Mouse (Mus musculus) c-Kit-positive CD71-positive TER-119-negative erythroid progenitor cells, embryonic 14.5 days (primary cell): ENCODE data around the gene Fshb.

Experiments
- DNase-seq: peaks from one replicate; pipeline ENCODE4 v3.0.0-alpha.2; 2013; ENCODE audit warnings: low read depth

Fshb gene

GRCm38 (mm10) chr2:107059556-107059955 lies at the start of gene Fshb:
Fshb (minus strand) TSS chr2:107059656.
- no peak for DNase-seq

- no peak for DNase-seq
These were observed 24.8 kb upstream of the Fshb start for GRCm38 (mm10) chr2:107084256-107084655.

GRCm38 (mm10) chr2:107083071-107083885 lies 23.8 kb upstream of the Fshb start:
- DNase-seq: peak; percentile 11

GRCm38 (mm10) chr2:107063260-107063659 lies 3.8 kb upstream of the Fshb start:
- DNase-seq: no peak

GRCm38 (mm10) chr2:107045955-107046354 lies 13.5 kb downstream of the Fshb start:
- no peak for DNase-seq

- DNase-seq: no peak
These were observed 18.6 kb downstream of the Fshb start for GRCm38 (mm10) chr2:107040816-107041215.

- no peak for DNase-seq
These were observed 23.5 kb downstream of the Fshb start for GRCm38 (mm10) chr2:107035980-107036379.

- no peak for DNase-seq
These were observed 34.8 kb downstream of the Fshb start for GRCm38 (mm10) chr2:107024694-107025093.

GRCm38 (mm10) chr2:107022713-107023112 lies 36.7 kb downstream of the Fshb start:
- DNase-seq: no peak

- no peak for DNase-seq
These were observed 40.1 kb downstream of the Fshb start for GRCm38 (mm10) chr2:107019331-107019730.

- DNase-seq: no peak
These were observed 46.3 kb downstream of the Fshb start for GRCm38 (mm10) chr2:107013161-107013560.

GRCm38 (mm10) chr2:107012318-107012717 lies 47.1 kb downstream of the Fshb start:
- DNase-seq: no peak

GRCm38 (mm10) chr2:107010160-107010559 lies 49.3 kb downstream of the Fshb start:
- no peak for DNase-seq

- no peak for DNase-seq
These were observed 53.1 kb downstream of the Fshb start for GRCm38 (mm10) chr2:107006378-107006777.
